Mouse (Mus musculus): Measurements from ENCODE around the gene Gemin7.

- TF ChIP-seq E2F4 (IDR thresholded peaks at IDR 0.05; ENCODE audit: insufficient read depth) (peak; percentile 35), MYOD1 (IDR thresholded peaks at IDR 0.05; ENCODE audit: control insufficient read depth in 1 of 3, insufficient read length in 2 of 3, low read depth in 2 of 3) (peak in 1 of 3 experiments; percentile 1), POLR2A (IDR thresholded peaks at IDR 0.05; ENCODE audit: insufficient read length, low read depth) (peak; percentile 96), USF1 (IDR thresholded peaks at IDR 0.05; ENCODE audit: low read depth) (no peak), MYOG (IDR thresholded peaks at IDR 0.05; ENCODE audit: control insufficient read depth in 1 of 3, insufficient read depth in 1 of 3, insufficient read length in 2 of 3, low read depth in 2 of 3) (peak in 1 of 3 experiments; percentile 36), TCF12 (IDR thresholded peaks at IDR 0.05; ENCODE audit: insufficient read depth, poor library complexity, severe bottlenecking) (no peak), TCF3 (IDR thresholded peaks at IDR 0.05; ENCODE audit: insufficient read length, low read depth) (no peak), MAX (IDR thresholded peaks at IDR 0.05; ENCODE audit: low read depth) (no peak), POLR2AphosphoS2 (IDR thresholded peaks at IDR 0.05; ENCODE audit: insufficient read length, low read depth) (peak; percentile 98), SRF (IDR thresholded peaks at IDR 0.05; ENCODE audit: control insufficient read depth, insufficient read length, low read depth) (no peak)
Observed at GRCm38 (mm10) chr7:19603849-19604605, 26.6 kb upstream of the Gemin7 start, which contains the start of gene Clasrp.
